Mouse (Mus musculus): ENCODE data around the gene E130308A19Rik. TPM values are rescaled to one million over a fixed set of nuclear protein-coding genes. Genes with fewer than 3 reads are reported as not detected.

Gene E130308A19Rik
- total RNA-seq, 1 experiment from 2014 or later, result 3.1 TPM

GRCm38 (mm10) chr4:59670015-59670414 is 44.0 kb downstream of the E130308A19Rik start:
- no peak for ATAC-seq (replicated peaks; ENCODE audit: insufficient number of reproducible peaks, low FRiP score, low TSS enrichment, poor library complexity, severe bottlenecking)

GRCm38 (mm10) chr4:59673423-59674117 is 47.6 kb downstream of the E130308A19Rik start:
- no peak for ATAC-seq (replicated peaks; ENCODE audit: insufficient number of reproducible peaks, low FRiP score, low TSS enrichment, poor library complexity, severe bottlenecking)

GRCm38 (mm10) chr4:59674929-59675679 is 49.1 kb downstream of the E130308A19Rik start:
- no peak for ATAC-seq (replicated peaks; ENCODE audit: insufficient number of reproducible peaks, low FRiP score, low TSS enrichment, poor library complexity, severe bottlenecking)

- ATAC-seq (replicated peaks; ENCODE audit: insufficient number of reproducible peaks, low FRiP score, low TSS enrichment, poor library complexity, severe bottlenecking), result no peak
These were observed 49.7 kb downstream of the E130308A19Rik start for GRCm38 (mm10) chr4:59675699-59676098.

- ATAC-seq (replicated peaks; ENCODE audit: insufficient number of reproducible peaks, low FRiP score, low TSS enrichment, poor library complexity, severe bottlenecking), result no peak
These were observed 55.4 kb downstream of the E130308A19Rik start for GRCm38 (mm10) chr4:59681383-59681782.

- no peak for ATAC-seq (replicated peaks; ENCODE audit: insufficient number of reproducible peaks, low FRiP score, low TSS enrichment, poor library complexity, severe bottlenecking)
These were observed 56.5 kb downstream of the E130308A19Rik start for GRCm38 (mm10) chr4:59682491-59682890.

GRCm38 (mm10) chr4:59682950-59683349 is 56.9 kb downstream of the E130308A19Rik start:
- no peak for ATAC-seq (replicated peaks; ENCODE audit: insufficient number of reproducible peaks, low FRiP score, low TSS enrichment, poor library complexity, severe bottlenecking)

GRCm38 (mm10) chr4:59684306-59684705 is 58.3 kb downstream of the E130308A19Rik start:
- no peak for ATAC-seq (replicated peaks; ENCODE audit: insufficient number of reproducible peaks, low FRiP score, low TSS enrichment, poor library complexity, severe bottlenecking)

- no peak for ATAC-seq (replicated peaks; ENCODE audit: insufficient number of reproducible peaks, low FRiP score, low TSS enrichment, poor library complexity, severe bottlenecking)
These were observed 60.7 kb downstream of the E130308A19Rik start for GRCm38 (mm10) chr4:59686716-59687115.

- no peak for ATAC-seq (replicated peaks; ENCODE audit: insufficient number of reproducible peaks, low FRiP score, low TSS enrichment, poor library complexity, severe bottlenecking)
These were observed 63.0 kb downstream of the E130308A19Rik start for GRCm38 (mm10) chr4:59689055-59689454.

- ATAC-seq (replicated peaks; ENCODE audit: insufficient number of reproducible peaks, low FRiP score, low TSS enrichment, poor library complexity, severe bottlenecking), result no peak
These were observed 64.1 kb downstream of the E130308A19Rik start for GRCm38 (mm10) chr4:59690145-59690544.

GRCm38 (mm10) chr4:59696846-59697245 is 70.8 kb downstream of the E130308A19Rik start:
- no peak for ATAC-seq (replicated peaks; ENCODE audit: insufficient number of reproducible peaks, low FRiP score, low TSS enrichment, poor library complexity, severe bottlenecking)

- no peak for ATAC-seq (replicated peaks; ENCODE audit: insufficient number of reproducible peaks, low FRiP score, low TSS enrichment, poor library complexity, severe bottlenecking)
These were observed 71.9 kb downstream of the E130308A19Rik start for GRCm38 (mm10) chr4:59697869-59698268.

GRCm38 (mm10) chr4:59699014-59699792 is 73.2 kb downstream of the E130308A19Rik start:
- ATAC-seq (replicated peaks; ENCODE audit: insufficient number of reproducible peaks, low FRiP score, low TSS enrichment, poor library complexity, severe bottlenecking), result no peak

GRCm38 (mm10) chr4:59709321-59709720 is 83.3 kb downstream of the E130308A19Rik start:
- ATAC-seq (replicated peaks; ENCODE audit: insufficient number of reproducible peaks, low FRiP score, low TSS enrichment, poor library complexity, severe bottlenecking), result no peak

- no peak for ATAC-seq (replicated peaks; ENCODE audit: insufficient number of reproducible peaks, low FRiP score, low TSS enrichment, poor library complexity, severe bottlenecking)
These were observed 84.9 kb downstream of the E130308A19Rik start for GRCm38 (mm10) chr4:59710736-59711389.

GRCm38 (mm10) chr4:59712451-59712850 is 86.4 kb downstream of the E130308A19Rik start:
- no peak for ATAC-seq (replicated peaks; ENCODE audit: insufficient number of reproducible peaks, low FRiP score, low TSS enrichment, poor library complexity, severe bottlenecking)

- no peak for ATAC-seq (replicated peaks; ENCODE audit: insufficient number of reproducible peaks, low FRiP score, low TSS enrichment, poor library complexity, severe bottlenecking)
These were observed 86.9 kb downstream of the E130308A19Rik start for GRCm38 (mm10) chr4:59712955-59713354.

- no peak for ATAC-seq (replicated peaks; ENCODE audit: insufficient number of reproducible peaks, low FRiP score, low TSS enrichment, poor library complexity, severe bottlenecking)
These were observed 88.5 kb downstream of the E130308A19Rik start for GRCm38 (mm10) chr4:59714472-59714871.

Measured in monocyte, adult 5-6 weeks (primary cell).